Mouse (Mus musculus) right cerebral cortex, postnatal 4 days (tissue): Measurements from ENCODE around the gene Numa1.
"Not testable (repeated sequence)": the region's sequence is repeated elsewhere in the genome, so short reads cannot be mapped to it uniquely, and the experiment has no call there.

ENCODE experiments used
- DNase-seq: peaks from one replicate; pipeline ENCODE4 v3.0.0-alpha.2; 2022

Gene Numa1

GRCm38 (mm10) chr7:101933751-101934240 lies at the start of gene Numa1, which contains the start of gene Lrrc51:
Gene Numa1 (plus strand): TSS chr7:101934111.
Gene Lrrc51 (minus strand): TSS chr7:101933895.
- DNase-seq, result peak; percentile 90

GRCm38 (mm10) chr7:101884160-101884559 lies 49.8 kb upstream of the Numa1 start:
- no peak for DNase-seq

DNA sequence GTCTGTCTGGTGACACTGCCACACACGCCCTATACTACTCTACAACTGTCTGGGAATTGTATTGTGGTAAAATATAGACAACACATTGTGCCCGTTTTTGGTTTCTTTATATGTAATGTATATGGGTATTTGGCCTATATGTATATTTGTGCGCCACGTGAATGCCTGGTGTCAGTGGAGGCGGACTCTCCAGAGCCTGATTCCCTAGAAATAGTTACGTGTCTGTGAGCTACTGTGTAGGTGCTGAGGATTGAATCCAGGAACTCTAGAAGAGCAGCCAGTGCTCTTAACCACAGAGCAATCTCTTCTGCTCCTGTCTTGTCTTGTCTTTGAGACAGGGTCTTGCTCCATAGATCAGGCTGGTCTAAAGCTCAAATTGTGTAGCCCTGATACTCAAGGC lies 47.6 kb upstream of the Numa1 start:
- DNase-seq, result no peak

GRCm38 (mm10) chr7:101888460-101888859 lies 45.5 kb upstream of the Numa1 start:
- DNase-seq, result no peak

- DNase-seq, result no peak
Observed at GRCm38 (mm10) chr7:101895695-101896094, 38.2 kb upstream of the Numa1 start.

GRCm38 (mm10) chr7:101896104-101897066 lies 37.5 kb upstream of the Numa1 start:
- peak; percentile 92 for DNase-seq

DNA sequence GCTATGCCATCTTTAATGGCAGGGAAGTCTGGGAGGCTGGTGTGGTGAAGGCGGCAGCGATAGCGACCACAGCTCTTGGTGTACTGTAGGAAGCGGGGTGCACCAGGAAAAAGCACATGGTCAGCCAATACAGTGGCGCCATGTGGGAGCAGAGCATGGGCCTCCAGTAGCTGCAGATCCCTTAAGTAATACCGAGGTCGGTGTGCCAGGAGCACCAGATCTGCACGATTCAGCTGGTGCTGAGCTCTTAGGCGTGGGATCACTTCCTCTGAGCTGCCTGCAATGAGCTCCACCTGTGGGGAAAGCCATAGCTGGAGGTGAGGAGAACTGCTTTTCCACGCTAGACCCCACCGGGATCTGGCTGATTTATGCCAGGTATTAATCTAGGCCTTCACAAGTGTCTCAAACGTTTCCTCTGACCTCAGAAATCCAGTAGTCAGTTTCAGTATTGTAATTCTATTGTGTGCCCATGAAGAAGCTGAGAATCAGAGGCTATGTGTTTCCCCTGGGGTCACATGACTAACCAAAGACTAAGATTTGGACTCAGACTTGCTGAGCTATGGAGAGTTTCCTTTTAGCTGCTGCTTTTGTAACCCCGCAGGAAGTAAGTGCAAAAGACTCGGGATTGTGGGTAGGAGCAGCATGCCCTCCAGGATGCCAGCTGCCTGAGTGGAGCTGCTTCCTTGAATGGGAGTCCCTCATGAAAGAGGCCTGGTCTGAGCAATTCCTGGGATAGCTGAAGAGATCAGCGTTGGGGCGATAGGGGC lies 33.4 kb upstream of the Numa1 start:
- no peak for DNase-seq

DNA sequence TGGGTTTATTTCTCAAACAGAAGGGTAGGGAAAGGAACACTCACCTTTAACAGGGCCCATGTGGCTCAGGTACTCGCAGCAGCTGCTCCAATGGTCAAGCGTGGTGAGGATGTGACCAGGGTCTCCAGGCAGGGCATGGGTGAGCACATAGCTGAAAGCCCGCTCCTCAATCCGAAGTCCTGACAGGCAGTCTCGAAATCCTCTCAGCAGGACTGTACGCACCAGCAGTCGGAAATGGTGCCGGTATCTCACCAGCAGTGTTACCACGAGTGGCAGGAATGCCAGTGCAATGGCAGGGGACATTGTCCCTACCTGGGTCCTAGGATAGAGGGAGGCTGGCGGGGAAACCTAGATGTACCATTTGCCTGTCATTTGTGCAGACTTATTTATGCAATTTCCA lies 31.9 kb upstream of the Numa1 start:
- DNase-seq, result no peak

DNA sequence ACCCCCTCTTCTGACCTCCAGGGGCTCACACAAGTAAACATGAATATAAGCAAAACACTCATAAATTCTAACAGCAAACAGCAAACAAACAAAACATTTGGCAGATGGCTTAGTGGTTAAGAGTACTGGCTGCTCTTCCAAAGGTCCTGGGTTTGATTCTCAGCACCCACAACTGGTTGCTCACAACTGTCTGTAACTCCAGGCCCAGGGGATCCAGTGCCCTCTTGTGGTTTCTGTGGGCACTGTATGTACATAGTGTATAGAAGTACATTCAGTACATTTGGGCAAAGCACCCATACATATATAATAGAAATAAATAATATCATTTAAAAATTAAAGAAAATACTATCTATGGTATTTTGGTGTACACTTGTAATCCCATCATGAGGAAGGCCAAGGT lies 31.1 kb upstream of the Numa1 start:
- no peak for DNase-seq

DNA sequence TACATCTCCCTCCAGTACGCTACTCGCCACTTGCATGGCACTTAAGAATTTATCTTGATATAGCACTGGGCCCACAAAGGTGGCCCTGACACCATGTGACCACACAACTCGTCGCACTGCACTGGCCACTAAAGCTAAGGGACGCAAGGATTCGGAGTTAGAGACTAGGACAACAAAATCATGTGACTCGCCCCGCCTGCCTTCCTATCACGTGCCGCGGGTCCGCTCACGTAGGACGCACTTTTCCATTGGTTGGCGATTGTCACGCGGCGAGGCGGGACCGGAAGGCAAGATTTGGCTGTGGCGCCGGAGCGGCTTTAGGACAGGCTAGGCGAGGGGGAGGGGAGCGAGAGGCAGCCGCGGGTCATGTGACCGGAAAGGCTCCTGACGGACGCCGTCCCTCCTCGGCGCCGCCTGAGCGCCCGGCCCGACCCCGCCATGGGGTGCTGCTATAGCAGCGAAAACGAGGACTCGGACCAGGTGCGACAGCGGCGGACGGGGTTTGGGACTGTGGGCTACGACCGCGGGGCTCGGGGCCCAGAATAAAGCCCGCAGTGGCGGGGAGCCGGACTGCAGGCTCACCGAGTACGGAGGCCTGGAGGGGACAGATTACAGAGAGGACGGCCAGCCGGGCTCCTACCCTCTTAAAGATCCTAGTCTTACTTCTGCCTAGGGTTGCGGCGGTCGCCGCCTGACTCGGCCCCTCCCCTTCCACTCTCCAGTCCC lies 28.2 kb upstream of the Numa1 start, which contains the start of gene Lamtor1:
Gene Lamtor1, plus strand, starts transcription at position 344 of the 726 bp plus-strand sequence.
- peak; percentile 99 for DNase-seq

DNA sequence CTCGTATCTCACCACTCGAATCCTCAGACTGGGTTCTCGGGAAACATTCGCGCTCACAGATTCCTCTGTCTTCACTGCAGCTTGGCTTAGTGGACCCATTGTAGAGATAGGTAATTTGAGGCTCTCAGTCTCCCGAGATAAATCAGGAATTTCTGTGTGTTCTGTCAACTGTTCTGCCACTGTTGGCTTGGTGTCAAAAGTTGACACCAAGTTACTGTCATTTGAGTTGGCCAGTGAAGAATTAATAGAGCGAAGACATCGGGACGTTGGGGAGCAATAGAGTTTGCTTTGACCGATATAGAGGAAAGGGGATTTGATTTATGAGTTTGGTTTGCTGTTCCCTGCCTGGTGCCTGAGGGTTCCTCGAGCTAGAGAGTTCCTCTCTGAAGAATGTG lies 27.6 kb upstream of the Numa1 start, which contains the start of gene Tomt:
Gene Tomt, minus strand, starts transcription at position 73 of the 395 bp plus-strand sequence.
- DNase-seq, result no peak

DNA sequence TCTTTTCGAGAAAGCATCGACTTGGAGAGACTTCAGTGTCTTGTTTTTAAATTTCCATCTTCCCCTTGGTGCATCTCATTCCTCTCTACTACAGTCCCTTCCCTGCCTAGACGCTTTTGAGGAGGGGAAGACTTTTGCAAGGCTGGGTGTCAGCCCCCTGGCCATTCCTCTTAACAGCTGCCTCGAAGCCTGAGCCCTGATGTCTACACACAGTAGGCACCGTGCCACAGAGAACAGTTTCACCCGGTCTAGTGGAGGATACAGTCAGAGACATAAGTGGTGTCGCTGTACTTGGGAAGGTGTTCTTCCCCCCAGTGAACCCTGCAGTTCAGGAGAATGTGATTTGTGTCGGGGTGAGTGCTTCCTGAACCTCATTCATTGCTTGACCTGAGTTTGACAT lies 27.2 kb upstream of the Numa1 start:
- DNase-seq, result no peak

DNA sequence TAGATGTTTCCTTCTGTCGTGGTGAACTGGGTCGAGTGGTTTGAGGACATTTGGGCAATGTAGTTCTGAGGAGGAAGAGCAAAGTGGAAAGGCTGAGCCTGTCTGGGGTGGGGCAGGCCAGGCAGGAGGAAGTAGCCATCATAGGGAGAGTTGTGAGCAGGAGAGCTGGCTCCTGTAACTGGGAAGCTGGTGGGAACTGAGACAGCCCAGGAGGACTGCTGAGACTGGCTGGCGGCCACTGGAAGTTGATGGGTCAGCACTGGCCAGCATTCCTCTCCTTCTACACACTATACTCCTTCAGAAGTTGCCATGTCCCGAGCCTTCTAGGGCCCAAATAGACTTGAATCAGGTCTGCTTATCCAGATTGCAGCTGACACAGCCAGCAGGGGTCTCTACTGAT lies 25.5 kb upstream of the Numa1 start:
- no peak for DNase-seq

DNA sequence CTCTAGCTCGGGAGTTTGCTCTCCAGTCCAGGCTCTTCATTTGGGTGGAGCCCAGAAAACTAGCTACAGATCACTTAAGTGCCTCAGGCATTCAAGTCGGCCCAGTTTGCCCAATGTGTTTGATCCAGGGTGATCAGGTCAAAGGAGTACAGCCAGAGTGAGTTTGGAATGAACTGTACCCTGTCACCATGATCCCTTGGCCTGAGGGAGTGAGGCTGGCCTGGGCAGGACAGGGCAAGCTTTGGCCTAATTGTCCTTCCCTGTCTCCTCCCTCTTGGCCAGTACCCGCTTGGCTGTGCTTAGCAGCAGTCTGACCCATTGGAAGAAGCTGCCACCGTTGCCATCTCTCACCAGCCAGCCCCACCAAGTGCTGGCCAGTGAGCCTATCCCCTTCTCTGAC lies 23.8 kb upstream of the Numa1 start:
- no peak for DNase-seq

DNA sequence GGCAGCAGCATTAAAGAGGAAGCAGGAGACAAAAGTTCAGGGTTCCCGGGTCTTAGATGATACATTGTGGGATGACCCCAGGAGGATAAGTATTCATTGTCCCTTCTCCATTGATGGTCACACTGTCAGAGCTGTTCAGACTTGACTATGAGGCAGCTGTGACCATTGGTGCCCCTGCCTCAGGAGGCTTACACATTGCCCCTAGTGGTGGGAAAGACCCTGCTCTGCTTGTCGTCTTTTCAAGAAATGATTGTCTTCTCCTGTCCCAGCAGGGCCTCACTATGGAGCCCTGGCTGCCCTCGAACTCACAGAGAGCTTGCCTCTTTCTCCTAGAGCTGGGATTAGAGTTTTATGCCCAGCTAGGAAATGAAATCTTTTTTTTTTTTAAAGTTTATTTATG lies 21.9 kb upstream of the Numa1 start:
- no peak for DNase-seq

GRCm38 (mm10) chr7:101918071-101918470 lies 15.8 kb upstream of the Numa1 start:
- peak; percentile 61 for DNase-seq

DNA sequence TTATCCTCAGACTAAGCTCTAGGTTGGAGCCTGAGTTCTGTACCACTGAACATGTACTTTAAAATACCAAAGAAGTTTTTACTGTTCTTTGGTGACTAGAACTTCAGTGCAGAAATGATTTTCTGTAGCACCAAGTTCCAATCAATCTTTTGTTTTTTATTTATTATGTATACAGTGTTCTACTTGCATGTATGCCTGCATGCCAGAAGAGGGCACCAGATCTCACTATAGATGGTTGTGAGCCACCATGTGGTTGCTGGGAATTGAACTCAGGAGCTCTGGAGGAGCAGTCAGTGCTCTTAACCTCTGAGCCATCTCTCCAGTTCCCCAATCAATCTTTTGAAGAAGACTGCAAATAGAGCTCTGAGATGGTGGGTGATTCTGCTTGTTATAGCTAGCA lies 8.0 kb upstream of the Numa1 start:
- DNase-seq, result not testable (repeated sequence)

GRCm38 (mm10) chr7:101928093-101928492 lies 5.8 kb upstream of the Numa1 start:
- DNase-seq, result no peak

DNA sequence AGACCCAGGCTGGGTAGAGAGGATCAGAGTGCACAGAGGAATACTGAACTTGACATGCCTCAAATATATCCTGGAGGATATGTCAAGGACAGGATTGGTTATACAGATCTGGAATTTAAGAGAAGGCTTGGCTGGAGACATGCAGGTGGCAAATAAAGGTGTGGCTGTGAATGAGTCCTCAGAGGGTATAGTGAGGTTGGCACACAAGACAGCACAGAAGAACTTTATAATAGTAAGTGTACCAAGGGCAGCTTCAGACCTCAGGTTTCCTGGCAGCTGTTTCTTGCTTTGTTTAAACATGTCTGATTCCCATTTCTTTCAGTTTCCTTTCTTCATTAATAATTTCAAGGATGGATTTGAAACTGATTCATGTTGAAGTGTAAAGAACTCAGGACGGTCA lies 1.4 kb upstream of the Numa1 start:
- DNase-seq, result no peak

GRCm38 (mm10) chr7:101933300-101933699 lies 611 bp upstream of the Numa1 start:
- peak; percentile 11 for DNase-seq

DNA sequence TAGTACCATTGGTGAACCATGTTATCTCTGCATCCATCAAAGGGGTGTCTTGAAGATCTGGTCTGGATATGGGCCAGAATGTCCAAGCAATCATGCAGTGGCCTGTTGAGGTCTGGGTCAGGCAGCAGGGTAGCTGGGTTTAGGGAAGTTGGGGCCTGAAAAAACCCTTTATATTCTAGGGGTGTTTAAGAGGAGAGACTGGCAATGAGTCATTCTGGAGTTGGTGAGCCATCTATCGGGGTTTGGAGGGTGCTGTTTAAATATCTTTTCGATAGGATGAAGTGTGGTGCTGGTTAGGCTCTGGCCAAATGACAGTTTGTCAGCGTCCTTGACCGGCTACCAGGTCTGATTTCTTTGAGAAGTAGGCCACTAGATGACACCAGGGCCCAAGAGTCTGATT lies 2.0 kb downstream of the Numa1 start:
- DNase-seq, result no peak

DNA sequence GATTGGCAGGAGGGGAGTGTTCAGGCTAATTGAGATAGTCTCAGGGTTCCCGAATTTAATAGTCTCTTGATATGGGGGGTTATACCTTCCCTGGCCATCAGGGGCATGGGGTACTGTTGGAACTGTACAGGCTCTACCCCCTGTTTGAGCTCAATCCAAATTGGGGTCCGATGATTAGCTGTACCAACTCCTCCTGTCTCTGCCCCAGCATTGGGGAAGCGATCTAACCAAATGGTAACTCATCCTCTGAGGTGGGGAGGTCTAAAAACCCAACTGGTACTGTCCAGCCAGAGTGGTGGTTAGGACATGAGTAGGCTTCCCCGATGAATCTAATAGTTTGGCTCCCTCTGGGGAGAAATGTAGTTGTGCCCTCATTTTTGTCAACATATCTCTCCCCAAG lies 3.1 kb downstream of the Numa1 start:
- no peak for DNase-seq

DNA sequence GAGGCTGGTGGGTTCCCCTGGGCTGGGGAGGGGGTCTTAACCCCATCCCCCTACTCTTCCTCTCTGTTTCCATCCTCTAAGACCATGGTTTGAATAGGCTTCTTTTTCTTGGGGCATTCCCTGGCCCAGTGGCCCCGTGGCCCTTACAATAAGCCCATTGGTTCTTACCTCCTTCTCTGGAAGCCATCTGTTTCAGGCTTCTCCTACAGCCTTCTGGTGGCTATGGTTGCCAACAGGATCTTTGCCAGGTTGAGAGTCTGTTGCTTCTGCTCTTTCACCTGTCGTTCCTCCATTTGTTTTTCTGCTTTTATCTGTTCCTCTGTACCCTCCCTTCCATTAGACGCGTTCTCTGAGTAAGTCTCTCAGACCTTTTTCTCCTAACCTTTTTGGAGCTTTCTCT lies 3.7 kb downstream of the Numa1 start:
- no peak for DNase-seq
